In the genomic region with DNA sequence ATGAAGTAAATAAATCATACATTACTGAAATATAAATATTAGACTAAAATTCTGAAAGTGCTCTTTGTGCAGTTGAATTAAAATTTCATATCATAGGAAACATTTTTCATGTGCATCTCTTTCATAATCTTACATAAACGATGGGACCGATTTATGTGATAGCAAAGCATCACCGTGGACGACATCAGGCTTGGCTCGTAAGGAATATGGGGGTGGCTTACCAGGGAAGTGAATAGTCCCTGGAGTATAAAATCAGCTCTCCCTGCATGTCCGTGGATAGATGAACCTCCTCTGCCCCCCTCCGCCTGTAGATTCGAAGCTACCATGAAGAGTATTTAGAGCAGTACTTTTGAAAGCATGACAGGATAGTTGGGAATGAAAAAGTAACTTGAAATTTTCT, we compare ENCODE assay signal across 27 mouse cellular contexts. TPM values are rescaled to one million over a fixed set of nuclear protein-coding genes. Genes with fewer than 3 reads are reported as not detected.
DNase-seq lines count a peak whose midpoint lies in the region; ATAC-seq lines count a peak whose summit lies in the region.
"Had no signal": no experiment of that assay in that cellular context is flagged by ENCODE, and none has a peak within 500 bp of the region (broad histone marks: within the 10 kb centered on the region; RNA-seq: fewer than 3 reads in every experiment).

No protein-coding gene starts in this region.

- WGBS in liver, embryonic 16.5 days (ENCODE audit: insufficient replicate concordance): 79% methylated on average over 8 of the region's 8 CpGs
- 81% methylated on average over 8 of the region's 8 CpGs for WGBS in liver, embryonic 11.5 days

- no peaks in the 10 kb centered on the region for H3K36me3 ChIP-seq in liver, embryonic 16.5 days (ENCODE audit: control insufficient read depth, insufficient read depth)
- no peaks in the 10 kb centered on the region for H3K36me3 ChIP-seq in liver, embryonic 11.5 days (ENCODE audit: control insufficient read depth, insufficient read depth, low read length)
- H3K36me3 ChIP-seq: embryonic facial prominence, embryonic 10.5 days; embryonic facial prominence, embryonic 12.5 days; forebrain, embryonic 10.5 days; forebrain, embryonic 12.5 days; G1E had no signal

- H3K4me3 ChIP-seq in liver, embryonic 16.5 days (ENCODE audit: low read depth, low read length): no peak overlapping the region
- H3K4me3 ChIP-seq in liver, embryonic 11.5 days (ENCODE audit: low read depth, low read length): no peak overlapping the region
- H3K4me3 ChIP-seq: embryonic facial prominence, embryonic 10.5 days; embryonic facial prominence, embryonic 12.5 days; erythroblast, embryonic 14.5 days; forebrain, embryonic 10.5 days; forebrain, embryonic 12.5 days had no signal

- H3K9ac ChIP-seq in liver, embryonic 16.5 days (ENCODE audit: low read depth, low read length): 0 out of 2 replicates have a peak overlapping the region, but pooled peaks have one; percentile 9
- no peak overlapping the region for H3K9ac ChIP-seq in liver, embryonic 11.5 days (ENCODE audit: low read depth, low read length)
- H3K9ac ChIP-seq: embryonic facial prominence, embryonic 12.5 days; forebrain, embryonic 12.5 days had no signal

- H3K27me3 ChIP-seq in liver, embryonic 16.5 days (ENCODE audit: control insufficient read depth, insufficient read depth, low read depth, low read length): no peaks in the 10 kb centered on the region
- H3K27me3 ChIP-seq in liver, embryonic 11.5 days (replicated peaks; ENCODE audit: control insufficient read depth, insufficient read depth, low read length): no peaks in the 10 kb centered on the region
- H3K27me3 ChIP-seq: CH12.LX; embryonic facial prominence, embryonic 12.5 days; forebrain, embryonic 12.5 days; Patski had no signal

- H3K4me1 ChIP-seq in liver, embryonic 16.5 days (ENCODE audit: control insufficient read depth, low read depth, low read length): peaks cover 21% of the 10 kb centered on the region
- peaks cover 5% of the 10 kb centered on the region for H3K4me1 ChIP-seq in liver, embryonic 11.5 days (replicated peaks; ENCODE audit: control insufficient read depth, insufficient read depth, low read length)
- H3K4me1 ChIP-seq: embryonic facial prominence, embryonic 10.5 days; forebrain, embryonic 10.5 days; forebrain, embryonic 12.5 days had no signal

- no peak overlapping the region for H3K4me2 ChIP-seq in liver, embryonic 16.5 days (ENCODE audit: low read depth, low read length)
- no peak overlapping the region for H3K4me2 ChIP-seq in liver, embryonic 11.5 days
- H3K4me2 ChIP-seq: embryonic facial prominence, embryonic 12.5 days; forebrain, embryonic 12.5 days had no signal

- ATAC-seq in frontal cortex, adult (ENCODE audit: low TSS enrichment): peak; percentile 70; the same call in 1 of the 2 replicates
- no peak for ATAC-seq in liver, embryonic 16.5 days (ENCODE audit: low read depth)
- no peak for ATAC-seq in liver, embryonic 11.5 days (replicated peaks; ENCODE audit: low FRiP score)
- ATAC-seq in erythroblast, adult 5-6 weeks (replicated peaks; ENCODE audit: low FRiP score, poor library complexity, severe bottlenecking): no peak
- ATAC-seq: activated CD4-positive, CD25-positive, alpha-beta regulatory T cell, adult 4 months; CD4-positive, CD25-positive, alpha-beta regulatory T cell, adult 4 months; forebrain, embryonic 14.5 days; forebrain, embryonic 16.5 days; Patski had no signal

- no peaks in the 10 kb centered on the region for H3K9me3 ChIP-seq in liver, embryonic 16.5 days (replicated peaks; ENCODE audit: control insufficient read depth, low read length)
- no peaks in the 10 kb centered on the region for H3K9me3 ChIP-seq in liver, embryonic 11.5 days (ENCODE audit: control insufficient read depth, low read length)
- H3K9me3 ChIP-seq: embryonic facial prominence, embryonic 10.5 days; embryonic facial prominence, embryonic 12.5 days; forebrain, embryonic 10.5 days; forebrain, embryonic 12.5 days had no signal

- DNase-seq in frontal cortex, postnatal 10 days (ENCODE audit: low spot score in 2 of 2): no peak
- DNase-seq in liver, embryonic 11.5 days (ENCODE audit: low spot score): no peak
- DNase-seq in brain, adult 2 months (ENCODE audit: low read depth, low spot score): peak; percentile 48
- DNase-seq: adrenal gland, adult 8-10 months; adrenal gland, postnatal 14 days; adrenal gland, postnatal 36 days; B cell, adult 2 months; cerebellum, adult 11 months; cerebellum, adult 18-20 months; cerebellum, adult 9-10 months; cerebellum, postnatal 10 days; cerebellum, postnatal 25 days had no signal

- no peak overlapping the region for H3K27ac ChIP-seq in liver, embryonic 16.5 days (ENCODE audit: low read length)
- no peak overlapping the region for H3K27ac ChIP-seq in liver, embryonic 11.5 days (ENCODE audit: low read depth, low read length)
- H3K27ac ChIP-seq: embryonic facial prominence, embryonic 10.5 days; embryonic facial prominence, embryonic 12.5 days; forebrain, embryonic 10.5 days; forebrain, embryonic 12.5 days had no signal

RNA-seq across cellular contexts. Expression of gene Arhgap32, which starts 11.3 kb away (rescaled TPM):
- 0.32 and 0.57 TPM in 2 replicates for polyA plus RNA-seq in liver, embryonic 16.5 days (2015; fragmentation: Nextera tagmentation; extraction: Ambion mirVana)
- polyA plus RNA-seq in liver, embryonic 11.5 days (2014; fragmentation: Nextera tagmentation; extraction: Ambion mirVana): 1.3 and 1.7 TPM in 2 replicates
- total RNA-seq in erythroblast, adult 5-6 weeks (2015; ENCODE audit: low replicate concordance): 1.0 and 1.9 TPM in 2 replicates
- 1.1 and 1.3 TPM in 2 replicates for total RNA-seq in erythroblast, adult 5-6 weeks (2017; ENCODE audit: low replicate concordance)
- polyA plus RNA-seq: activated CD4-positive, CD25-positive, alpha-beta regulatory T cell, adult 4 months; CD4-positive, CD25-positive, alpha-beta regulatory T cell, adult 4 months; erythroblast, embryonic 14.5 days had no signal
